Mouse (Mus musculus) spleen, adult 2 months (tissue): ENCODE results near the gene Ndst2.

Experiments
- CTCF ChIP-seq: fragments of 200-500 bp; IDR thresholded peaks from 2 replicates; pipeline ENCODE4 v1.5.1; 2011; ENCODE audit warnings: mild to moderate bottlenecking, inconsistent platforms; ENCODE audit not compliant: insufficient read depth, insufficient read length, insufficient replicate concordance; ENCODE audit errors: extremely low read depth
- POLR2A ChIP-seq: fragments of 200-500 bp; IDR thresholded peaks from 2 replicates; pipeline ENCODE4 v1.6.1; 2011; ENCODE audit warnings: low read depth, low read length, inconsistent platforms

DNA sequence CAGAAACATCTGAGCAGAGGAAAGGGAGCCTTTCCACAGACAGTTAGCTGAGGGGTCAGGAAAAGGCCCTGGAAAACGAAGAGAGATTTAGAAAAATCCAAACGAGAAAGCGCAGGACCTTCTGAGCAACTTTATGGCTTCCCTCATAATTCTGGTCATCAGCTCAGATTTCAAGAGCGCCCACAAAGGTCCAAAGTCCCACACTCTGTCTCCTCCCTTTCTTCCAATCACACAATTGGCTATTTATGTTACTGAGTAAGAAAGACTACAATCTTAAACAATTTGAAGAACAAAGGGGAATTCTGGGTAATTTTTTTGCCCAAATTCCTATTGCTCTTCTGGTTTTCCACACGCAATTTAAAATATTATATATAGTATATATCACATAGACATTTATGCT is 16.1 kb upstream of the Ndst2 start:
- no peak for TF ChIP-seq POLR2A
- TF ChIP-seq CTCF, result no peak
